Mouse (Mus musculus): ENCODE data around the gene Prpf8. TPM values are rescaled to one million over a fixed set of nuclear protein-coding genes. Genes with fewer than 3 reads are reported as not detected.

The Prpf8 gene
- polyA plus RNA-seq, 1 experiment from 2014 or later: 47.6 TPM

DNA sequence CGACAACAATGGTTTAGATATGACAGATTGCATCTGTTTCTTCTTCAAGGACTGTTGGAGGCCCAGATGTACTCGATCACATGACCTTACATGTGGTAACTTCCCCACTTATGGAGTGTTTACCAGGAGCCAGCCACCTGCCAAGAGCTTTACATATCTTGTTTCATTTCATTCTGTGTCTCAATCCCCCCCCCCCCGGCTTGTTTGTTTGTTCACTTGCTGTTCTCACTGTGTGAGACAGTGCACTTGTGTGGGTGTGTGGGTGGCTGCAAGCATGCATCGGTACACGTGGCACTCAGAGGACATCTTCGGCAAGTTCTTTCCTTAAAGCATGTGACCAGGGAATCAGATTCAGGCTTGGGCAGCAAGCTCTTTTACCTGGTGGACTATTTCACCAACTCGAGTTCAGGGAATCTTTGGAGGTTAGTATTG, 30.2 kb upstream of the Prpf8 start:
- WGBS: 81% methylated on average over 7 of the region's 7 CpGs
- H3K4me2 ChIP-seq (ENCODE audit: low read depth, low read length): no peak overlapping the region
- H3K4me1 ChIP-seq (replicated peaks; ENCODE audit: control insufficient read depth, insufficient read depth, low read length): peaks cover 24% of the 10 kb centered on the region
- no peak overlapping the region for H3K9ac ChIP-seq (ENCODE audit: low read length)
- H3K27me3 ChIP-seq (ENCODE audit: control insufficient read depth, insufficient read depth, low read depth, low read length): no peaks in the 10 kb centered on the region
- no peak overlapping the region for H3K27ac ChIP-seq (ENCODE audit: low read length)
- ATAC-seq (ENCODE audit: low read depth): no peak
- H3K9me3 ChIP-seq (ENCODE audit: control insufficient read depth, low read length): no peaks in the 10 kb centered on the region
- H3K4me3 ChIP-seq (ENCODE audit: low read length): no peak overlapping the region
- no peaks in the 10 kb centered on the region for H3K36me3 ChIP-seq (ENCODE audit: control insufficient read depth, insufficient read depth, low read length)

DNA sequence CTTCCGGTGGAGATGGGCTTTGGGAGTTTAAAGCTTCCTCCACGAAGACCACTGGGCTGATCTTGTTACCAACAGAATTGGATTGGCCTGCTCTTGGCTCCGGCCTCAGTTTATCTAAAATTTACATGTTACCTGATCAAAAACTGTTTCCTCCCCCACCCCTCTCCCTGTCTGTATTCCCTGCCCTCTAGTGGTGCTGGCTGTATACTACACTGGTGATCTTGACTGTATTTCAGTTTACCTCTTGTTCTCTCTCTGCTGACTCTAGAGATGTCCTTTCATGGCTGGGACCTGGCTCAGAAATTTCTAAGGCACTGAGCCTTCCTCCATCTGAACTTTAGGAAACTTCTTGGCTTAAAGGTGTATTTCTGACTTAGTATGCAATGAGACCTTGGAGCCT, 28.4 kb upstream of the Prpf8 start:
- Histone ChIP-seq H3K4me2 (ENCODE audit: low read depth, low read length) (no peak overlapping the region), H3K4me3 (ENCODE audit: low read length) (no peak overlapping the region), H3K9ac (ENCODE audit: low read length) (no peak overlapping the region), H3K36me3 (ENCODE audit: control insufficient read depth, insufficient read depth, low read length) (no peaks in the 10 kb centered on the region), H3K27ac (ENCODE audit: low read length) (no peak overlapping the region), H3K4me1 (replicated peaks; ENCODE audit: control insufficient read depth, insufficient read depth, low read length) (peaks cover 37% of the 10 kb centered on the region), H3K27me3 (ENCODE audit: control insufficient read depth, insufficient read depth, low read depth, low read length) (no peaks in the 10 kb centered on the region), H3K9me3 (ENCODE audit: control insufficient read depth, low read length) (no peaks in the 10 kb centered on the region)
- ATAC-seq (ENCODE audit: low read depth): no peak
- WGBS: 14% methylated on average over 3 of the region's 3 CpGs

DNA sequence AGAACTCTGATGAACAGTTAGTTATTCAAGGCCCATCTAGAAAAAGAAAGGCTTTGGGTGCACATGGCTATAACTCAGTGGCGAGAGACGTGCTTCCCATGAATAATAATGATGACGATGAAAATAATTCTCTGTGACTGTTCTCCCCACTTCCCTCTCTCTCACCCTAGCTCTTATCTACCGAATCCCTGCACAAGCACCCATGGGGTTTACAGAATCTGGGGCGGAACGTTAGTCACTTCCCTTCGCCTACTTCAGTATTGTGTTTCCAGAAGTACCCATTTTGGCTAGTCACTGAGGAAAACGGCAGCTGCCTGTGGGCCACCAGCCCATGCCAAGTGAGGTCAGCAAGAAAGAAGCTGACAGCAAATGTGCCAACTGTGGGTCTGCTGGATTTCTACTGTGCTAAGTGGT, 28.0 kb upstream of the Prpf8 start:
- WGBS: 74% methylated on average over 8 of the region's 8 CpGs
- H3K4me1 ChIP-seq (replicated peaks; ENCODE audit: control insufficient read depth, insufficient read depth, low read length): peaks cover 39% of the 10 kb centered on the region
- no peaks in the 10 kb centered on the region for H3K9me3 ChIP-seq (ENCODE audit: control insufficient read depth, low read length)
- H3K9ac ChIP-seq (ENCODE audit: low read length): no peak overlapping the region
- no peak for ATAC-seq (ENCODE audit: low read depth)
- H3K4me2 ChIP-seq (ENCODE audit: low read depth, low read length): no peak overlapping the region
- no peak overlapping the region for H3K27ac ChIP-seq (ENCODE audit: low read length)
- no peaks in the 10 kb centered on the region for H3K36me3 ChIP-seq (ENCODE audit: control insufficient read depth, insufficient read depth, low read length)
- no peaks in the 10 kb centered on the region for H3K27me3 ChIP-seq (ENCODE audit: control insufficient read depth, insufficient read depth, low read depth, low read length)
- H3K4me3 ChIP-seq (ENCODE audit: low read length): no peak overlapping the region

DNA sequence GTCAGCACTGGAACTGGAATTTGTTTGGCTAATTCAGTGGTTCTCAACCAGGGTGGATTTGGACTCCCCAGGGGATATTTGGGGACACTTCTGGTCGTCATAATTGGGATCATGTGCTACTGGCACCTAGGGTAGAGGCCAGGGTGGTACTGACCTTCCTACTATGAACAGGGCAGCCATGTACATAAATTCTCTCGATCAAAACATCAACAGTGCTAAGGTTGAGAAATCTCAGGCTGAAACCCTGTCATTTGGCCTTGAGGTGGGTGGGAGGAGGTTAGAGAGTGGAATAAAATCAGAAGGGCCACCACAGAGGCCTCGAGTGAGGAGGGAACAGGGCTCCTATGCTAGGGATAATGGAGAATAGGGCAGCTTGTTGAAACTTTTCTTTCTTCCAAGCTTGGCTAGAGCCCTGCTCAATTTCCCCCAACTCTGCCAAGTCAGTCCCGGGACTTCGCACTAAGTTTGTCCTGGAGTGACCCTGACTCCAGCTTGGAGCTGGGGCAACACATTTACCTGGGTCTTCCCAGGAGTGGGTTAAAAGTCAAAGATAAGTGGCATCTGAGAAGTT, 27.4 kb upstream of the Prpf8 start:
- no peaks in the 10 kb centered on the region for H3K9me3 ChIP-seq (ENCODE audit: control insufficient read depth, low read length)
- peak overlapping the region; percentile 99 for H3K27ac ChIP-seq (ENCODE audit: low read length)
- peaks cover 38% of the 10 kb centered on the region for H3K4me1 ChIP-seq (replicated peaks; ENCODE audit: control insufficient read depth, insufficient read depth, low read length)
- no peak for ATAC-seq (ENCODE audit: low read depth)
- H3K27me3 ChIP-seq (ENCODE audit: control insufficient read depth, insufficient read depth, low read depth, low read length): no peaks in the 10 kb centered on the region
- no peaks in the 10 kb centered on the region for H3K36me3 ChIP-seq (ENCODE audit: control insufficient read depth, insufficient read depth, low read length)
- H3K9ac ChIP-seq (ENCODE audit: low read length): no peak overlapping the region
- no peak overlapping the region; the same call in 1 of the 2 replicates for H3K4me2 ChIP-seq (ENCODE audit: low read depth, low read length)
- H3K4me3 ChIP-seq (ENCODE audit: low read length): no peak overlapping the region
- 66% methylated on average over 5 of the region's 5 CpGs for WGBS

DNA sequence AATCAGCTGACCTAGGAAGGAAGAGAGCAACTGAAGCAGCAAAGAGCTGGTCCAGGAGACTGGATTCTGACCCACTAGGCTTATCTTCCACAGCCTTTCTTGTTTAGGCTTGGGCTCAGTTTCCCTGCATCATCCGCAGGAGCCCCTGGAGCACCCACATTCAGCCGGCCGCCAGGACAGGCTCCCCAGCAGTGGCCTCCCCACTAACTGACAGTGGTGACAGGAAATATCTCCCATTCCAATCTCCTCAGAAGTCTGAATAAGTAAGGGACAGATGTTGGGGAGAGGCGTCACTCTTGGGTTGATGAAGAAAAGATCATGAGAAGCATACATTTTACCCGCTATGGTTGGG, 26.9 kb upstream of the Prpf8 start:
- peak overlapping the region; percentile 56 for H3K4me3 ChIP-seq (ENCODE audit: low read length)
- H3K9me3 ChIP-seq (ENCODE audit: control insufficient read depth, low read length): no peaks in the 10 kb centered on the region
- peaks cover 36% of the 10 kb centered on the region for H3K4me1 ChIP-seq (replicated peaks; ENCODE audit: control insufficient read depth, insufficient read depth, low read length)
- no peaks in the 10 kb centered on the region for H3K27me3 ChIP-seq (ENCODE audit: control insufficient read depth, insufficient read depth, low read depth, low read length)
- H3K9ac ChIP-seq (ENCODE audit: low read length): peak overlapping the region; percentile 64
- peak overlapping the region; percentile 99 for H3K27ac ChIP-seq (ENCODE audit: low read length)
- no peak for ATAC-seq (ENCODE audit: low read depth)
- H3K4me2 ChIP-seq (ENCODE audit: low read depth, low read length): peak overlapping the region; percentile 95
- WGBS: 14% methylated on average over 5 of the region's 5 CpGs
- H3K36me3 ChIP-seq (ENCODE audit: control insufficient read depth, insufficient read depth, low read length): no peaks in the 10 kb centered on the region

DNA sequence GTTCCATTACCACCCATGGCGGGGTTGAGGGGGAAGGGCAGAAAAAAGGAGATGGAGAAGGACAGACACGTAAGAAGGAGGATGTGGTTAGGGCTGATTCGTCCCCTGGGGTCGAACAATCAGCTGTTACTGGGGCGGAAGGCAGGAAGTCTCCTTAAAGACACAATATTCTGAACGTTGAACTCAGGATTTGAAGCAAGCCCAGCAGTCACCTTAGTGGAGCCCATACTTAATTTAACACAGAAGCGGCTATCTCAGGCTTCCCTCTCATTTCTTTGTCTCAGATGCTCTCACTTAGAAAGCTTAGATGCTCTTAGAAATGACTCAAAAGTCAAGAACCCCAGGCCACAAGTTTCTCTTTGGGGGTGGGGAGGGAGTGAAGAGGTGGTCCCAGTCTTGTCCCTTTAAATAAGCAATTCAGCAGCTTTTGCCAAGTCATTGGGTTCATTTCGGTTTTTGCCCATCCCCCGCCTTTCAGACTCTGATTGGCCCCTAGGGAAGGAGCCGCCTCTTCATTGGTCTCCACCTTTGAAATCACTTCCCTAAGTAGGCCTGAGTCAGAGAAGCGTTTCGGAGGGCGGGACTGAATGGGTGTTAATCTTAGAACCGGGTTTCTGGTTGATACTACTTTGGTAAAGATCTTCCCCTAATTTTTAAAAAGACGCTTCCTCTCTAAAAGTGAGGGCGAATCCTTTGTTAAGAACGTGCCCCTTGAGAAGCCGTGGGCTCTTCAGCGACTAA, 26.3 kb upstream of the Prpf8 start:
- no peaks in the 10 kb centered on the region for H3K9me3 ChIP-seq (ENCODE audit: control insufficient read depth, low read length)
- H3K27me3 ChIP-seq (ENCODE audit: control insufficient read depth, insufficient read depth, low read depth, low read length): no peaks in the 10 kb centered on the region
- ATAC-seq (ENCODE audit: low read depth): peak; percentile 61
- peak overlapping the region; percentile 95 for H3K4me2 ChIP-seq (ENCODE audit: low read depth, low read length)
- WGBS: 3% methylated on average over 19 of the region's 19 CpGs
- peak overlapping the region; percentile 75 for H3K9ac ChIP-seq (ENCODE audit: low read length)
- H3K36me3 ChIP-seq (ENCODE audit: control insufficient read depth, insufficient read depth, low read length): no peaks in the 10 kb centered on the region
- H3K4me3 ChIP-seq (ENCODE audit: low read length): peak overlapping the region; percentile 56
- H3K4me1 ChIP-seq (replicated peaks; ENCODE audit: control insufficient read depth, insufficient read depth, low read length): peaks cover 31% of the 10 kb centered on the region
- H3K27ac ChIP-seq (ENCODE audit: low read length): peak overlapping the region; percentile 99

DNA sequence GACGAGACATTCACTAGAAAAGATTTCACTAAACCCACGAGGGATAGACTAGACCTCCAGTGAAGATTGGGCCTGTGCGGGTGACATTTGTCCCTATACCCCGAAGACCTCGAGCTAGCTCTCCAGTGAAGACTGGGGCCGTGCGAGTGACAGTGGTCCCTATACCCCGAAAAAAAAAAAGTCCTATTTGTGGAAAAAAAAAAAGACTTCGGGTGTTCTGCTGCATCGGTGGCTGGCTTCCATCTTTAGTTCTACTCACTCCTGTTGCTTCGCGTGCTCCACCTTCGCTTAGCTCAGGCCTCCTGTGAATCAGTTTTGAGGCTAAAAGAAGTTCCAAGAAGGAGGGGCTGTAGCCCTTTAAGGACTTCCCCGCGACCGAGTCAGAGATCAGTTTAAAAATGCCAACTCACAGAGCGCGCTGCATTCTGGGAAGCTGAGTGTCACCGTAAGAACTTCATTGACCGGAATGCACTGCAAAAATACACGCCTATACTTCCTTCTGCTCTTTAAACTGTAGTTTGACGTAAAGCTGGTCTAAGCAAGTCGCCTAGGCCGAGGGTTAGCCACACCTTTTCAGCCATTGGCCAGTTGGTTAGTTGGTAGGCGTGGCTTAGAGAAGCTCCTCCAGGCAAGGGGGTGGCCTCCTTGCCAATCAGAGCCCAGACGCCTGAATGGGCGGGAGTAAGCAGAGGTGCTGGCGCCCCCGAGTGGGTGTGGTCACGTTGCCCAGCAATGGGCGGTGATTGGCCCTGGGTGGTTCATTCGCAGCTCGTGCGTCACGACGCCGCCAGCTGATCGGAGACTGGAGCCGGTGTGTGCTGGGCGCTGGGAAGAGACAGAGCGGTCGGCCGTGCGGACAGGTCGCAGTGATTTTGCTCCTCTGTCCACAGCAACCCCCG, 25.5 kb upstream of the Prpf8 start, which contains the start of gene Tlcd2:
Gene Tlcd2 (plus strand): TSS at position 872 of the 899 bp plus-strand sequence.
- WGBS: under 1% methylated on average over 46 of the region's 46 CpGs
- H3K9ac ChIP-seq (ENCODE audit: low read length): peak within 1 kb of the TSS; percentile 75
- H3K9me3 ChIP-seq (ENCODE audit: control insufficient read depth, low read length): no peaks in the 10 kb centered on the region
- peaks cover 30% of the 10 kb centered on the region for H3K4me1 ChIP-seq (replicated peaks; ENCODE audit: control insufficient read depth, insufficient read depth, low read length)
- H3K4me2 ChIP-seq (ENCODE audit: low read depth, low read length): peak within 1 kb of the TSS; percentile 98
- H3K27me3 ChIP-seq (ENCODE audit: control insufficient read depth, insufficient read depth, low read depth, low read length): no peaks in the 10 kb centered on the region
- peak; percentile 93 for ATAC-seq (ENCODE audit: low read depth)
- peak within 1 kb of the TSS; percentile 84 for H3K4me3 ChIP-seq (ENCODE audit: low read length)
- H3K36me3 ChIP-seq (ENCODE audit: control insufficient read depth, insufficient read depth, low read length): peaks cover 3% of the 10 kb centered on the region; the same call in 1 of the 2 replicates
- peak within 1 kb of the TSS; percentile 99 for H3K27ac ChIP-seq (ENCODE audit: low read length)

DNA sequence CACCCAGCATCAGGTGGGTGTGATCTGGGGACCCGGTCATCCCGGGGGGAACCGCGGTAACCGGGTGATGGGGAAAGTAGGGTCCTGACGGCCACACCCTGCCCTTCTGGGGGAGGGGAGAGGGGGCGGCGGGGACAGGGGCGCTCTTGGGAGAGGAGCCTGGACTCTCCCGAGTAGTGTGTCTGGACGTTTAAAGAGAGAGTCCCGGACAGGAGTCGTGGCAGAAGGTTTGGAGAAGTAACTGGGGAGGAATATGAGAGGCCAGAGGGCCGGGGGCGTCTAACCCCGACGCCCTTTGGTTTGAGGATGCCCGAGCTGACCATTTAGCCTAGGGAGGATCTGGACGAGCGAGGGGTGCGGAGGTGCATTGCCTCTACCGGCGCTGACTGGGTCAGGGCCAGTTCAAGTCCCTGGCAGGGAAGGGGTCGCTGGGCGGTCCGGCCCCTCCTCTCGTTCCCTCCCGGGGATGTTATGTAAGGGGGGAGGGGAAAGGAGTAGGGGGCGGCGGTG, 24.8 kb upstream of the Prpf8 start:
- H3K4me1 ChIP-seq (replicated peaks; ENCODE audit: control insufficient read depth, insufficient read depth, low read length): peaks cover 30% of the 10 kb centered on the region
- ATAC-seq (ENCODE audit: low read depth): peak; percentile 1; the same call in 1 of the 2 replicates
- H3K4me3 ChIP-seq (ENCODE audit: low read length): peak overlapping the region; percentile 84
- peak overlapping the region; percentile 98 for H3K4me2 ChIP-seq (ENCODE audit: low read depth, low read length)
- H3K36me3 ChIP-seq (ENCODE audit: control insufficient read depth, insufficient read depth, low read length): peaks cover 4% of the 10 kb centered on the region; the same call in 1 of the 2 replicates
- H3K9ac ChIP-seq (ENCODE audit: low read length): peak overlapping the region; percentile 73
- H3K27me3 ChIP-seq (ENCODE audit: control insufficient read depth, insufficient read depth, low read depth, low read length): no peaks in the 10 kb centered on the region
- WGBS: 1% methylated on average over 30 of the region's 30 CpGs
- H3K27ac ChIP-seq (ENCODE audit: low read length): peak overlapping the region; percentile 69
- peaks cover 3% of the 10 kb centered on the region for H3K9me3 ChIP-seq (ENCODE audit: control insufficient read depth, low read length)

Measured in lung, embryonic 16.5 days (tissue).